Mouse (Mus musculus) liver, embryonic 14.5 days (tissue): ENCODE measurements around the gene Pbx2. TPM values are rescaled to one million over a fixed set of nuclear protein-coding genes. Genes with fewer than 3 reads are reported as not detected.

ENCODE experiments used
- ATAC-seq: fragments of 200-750 bp; cut with Nextera tagmentation; 2 replicates; pipeline ENCODE4 v1.8.0; 2017; ENCODE audit warnings: moderate number of reproducible peaks, mild to moderate bottlenecking, moderate library complexity; ENCODE audit not compliant: insufficient read depth
- DNase-seq, 3 experiments: peaks; one replicate each; pipeline ENCODE4 v3.0.0-alpha.2; 2012 to 2013; ENCODE audit warnings: low read depth in 3 of 3, low spot score in 3 of 3
- H3K27ac ChIP-seq: fragments of 300-500 bp; sonication (generic); 2 replicates; pipeline ENCODE4 v1.5.1; 2014; ENCODE audit warnings: moderate library complexity, mild to moderate bottlenecking, control low read depth, inconsistent platforms
- H3K27me3 ChIP-seq: fragments of 300-500 bp; sonication (generic); 2 replicates; pipeline ENCODE4 v1.6.1; 2014; ENCODE audit warnings: mild to moderate bottlenecking, low read length, moderate library complexity; ENCODE audit not compliant: control insufficient read depth, insufficient read depth
- H3K36me3 ChIP-seq: fragments of 300-500 bp; sonication (generic); replicated peaks from 2 replicates; pipeline ENCODE4 v1.6.1; 2014; ENCODE audit warnings: low read depth; ENCODE audit not compliant: control insufficient read depth, insufficient read depth
- H3K4me1 ChIP-seq, 2 experiments: fragments of 200-500 bp in 1 of 2; fragments of 300-500 bp in 1 of 2; sonication (generic) in 1 of 2; replicated peaks; 2 replicates each; pipeline ENCODE4 v1.6.1; 2012 to 2014; ENCODE audit warnings: antibody characterized with exemption in 1 of 2, inconsistent platforms in 1 of 2, low read length in 1 of 2; ENCODE audit not compliant: control insufficient read depth in 2 of 2, insufficient read depth in 2 of 2
- H3K4me2 ChIP-seq: fragments of 300-500 bp; sonication (generic); 2 replicates; pipeline ENCODE4 v1.6.1; 2014; ENCODE audit warnings: low read depth, mild to moderate bottlenecking, control low read depth, moderate library complexity
- H3K4me3 ChIP-seq, 2 experiments: fragments of 200-500 bp in 1 of 2; fragments of 300-500 bp in 1 of 2; sonication (generic) in 1 of 2; 2 replicates each; pipeline ENCODE4 v1.5.1; 2012 to 2014; ENCODE audit warnings: low read depth in 2 of 2, low read length in 2 of 2, mild to moderate bottlenecking in 2 of 2, control low read depth in 1 of 2, inconsistent platforms in 1 of 2, moderate library complexity in 1 of 2; ENCODE audit not compliant: insufficient read depth in 1 of 2
- H3K9ac ChIP-seq: fragments of 300-500 bp; sonication (generic); replicated peaks from 2 replicates; pipeline ENCODE4 v1.6.1; 2014; ENCODE audit warnings: mild to moderate bottlenecking, control low read depth, moderate library complexity
- H3K9me3 ChIP-seq: fragments of 300-500 bp; sonication (generic); 2 replicates; pipeline ENCODE4 v1.6.1; 2016; ENCODE audit warnings: low read length, mixed read lengths; ENCODE audit not compliant: control insufficient read depth
- CTCF ChIP-seq: IDR thresholded peaks from 2 replicates; pipeline ENCODE4 v1.5.1; 2016; ENCODE audit warnings: antibody characterized with exemption, low read depth, control low read depth
- EP300 ChIP-seq: IDR thresholded peaks from 2 replicates; pipeline ENCODE4 v1.6.1; 2016; ENCODE audit warnings: antibody characterized with exemption, low read depth
- WGBS: fragments of 180-500 bp; shearing (Covaris S2); extraction: QIAGEN DNeasy Blood & Tissue Kit; methylation state at CpG from one replicate; pipeline ENCODE4 v1.1.7; 2014; ENCODE audit not compliant: insufficient replicate concordance; 5-methylcytosine and 5-hydroxymethylcytosine counted together
- polyA plus RNA-seq, 2 experiments: library from polyadenylated mRNA; depleted of rRNA in 1 of 2; stranded (reverse) in 1 of 2; unstranded in 1 of 2; fragments of >200 nt; fragmentation: Nextera tagmentation in 1 of 2; extraction: Ambion mirVana in 1 of 2; gene quantifications; 2 replicates each; pipeline versions ENCODE4 v1.2.1 to v1.2.3; 2012 to 2014

The Pbx2 gene
- polyA plus RNA-seq, 2 experiments, result 2.7 to 22.7 TPM

DNA sequence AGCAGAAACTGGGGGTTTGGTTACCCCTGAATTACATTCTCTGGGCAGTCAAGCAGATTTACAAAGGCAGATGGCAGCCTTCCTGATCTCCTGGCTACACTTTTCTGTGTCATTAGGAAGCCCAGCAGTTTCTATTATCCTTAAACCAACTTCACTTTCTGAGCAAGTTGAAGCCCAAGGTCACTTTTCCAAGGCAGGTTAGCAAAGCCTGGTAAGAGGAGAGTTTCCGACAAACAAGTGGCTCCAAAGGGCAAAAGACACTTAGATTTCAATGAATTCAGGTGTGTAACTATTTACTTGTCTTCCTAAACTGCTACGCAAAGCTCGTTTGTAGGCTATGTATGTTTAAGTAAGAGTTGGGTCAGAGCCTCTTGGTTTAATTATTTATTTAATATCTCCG, 52.3 kb downstream of the Pbx2 start:
- no peaks in the 10 kb centered on the region; the same call in 1 of the 2 replicates for H3K27me3 ChIP-seq
- no peak for ATAC-seq
- H3K4me2 ChIP-seq, result no peak overlapping the region
- no peak overlapping the region for H3K27ac ChIP-seq
- H3K9ac ChIP-seq, result no peak overlapping the region
- no peaks in the 10 kb centered on the region for H3K36me3 ChIP-seq
- no peak for TF ChIP-seq EP300
- H3K4me3 ChIP-seq, result no peak overlapping the region
- peaks cover 13 to 26% of the 10 kb centered on the region in 2 experiments for H3K4me1 ChIP-seq
- 67% methylated on average over 4 of the region's 4 CpGs for WGBS
- no peaks in the 10 kb centered on the region for H3K9me3 ChIP-seq
- no peak for DNase-seq

DNA sequence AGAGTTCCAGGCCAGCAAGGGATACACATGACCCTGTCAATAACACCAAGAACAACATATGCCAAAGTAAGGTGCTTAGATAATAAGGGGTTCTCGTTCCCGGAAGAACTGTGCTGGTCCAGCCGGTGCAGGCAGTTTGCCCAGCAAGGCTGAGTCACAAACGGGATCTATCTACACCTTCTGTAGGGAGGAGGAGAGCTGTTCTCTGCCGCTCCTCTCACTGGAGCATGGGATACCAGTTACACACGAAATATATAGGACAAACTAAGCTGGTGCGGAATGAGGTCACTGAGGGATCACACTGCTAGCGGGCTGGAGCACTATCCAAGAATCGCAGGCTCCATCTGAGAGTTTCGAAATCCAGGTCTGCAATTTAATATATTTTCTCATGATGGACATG, 52.9 kb downstream of the Pbx2 start:
- no peak for ATAC-seq

DNA sequence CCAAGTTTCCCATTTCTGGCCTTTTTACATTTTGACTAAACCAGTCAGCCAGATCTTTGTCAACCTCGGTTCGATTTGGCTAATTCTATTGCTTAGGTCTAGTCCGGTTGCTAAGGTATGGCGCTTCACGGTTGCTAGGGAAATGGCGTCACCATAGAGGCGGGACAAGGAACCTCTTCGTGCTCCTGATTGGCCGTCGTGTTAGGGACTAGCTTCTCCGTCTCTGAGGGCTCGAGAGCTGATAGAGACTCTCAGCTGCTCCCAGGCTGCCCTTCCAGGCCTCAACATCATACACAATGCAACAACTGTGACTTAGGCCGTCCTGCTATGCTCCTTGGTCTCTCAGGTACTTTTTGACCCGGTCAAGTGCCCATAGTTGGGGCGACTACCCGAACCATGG, 53.5 kb downstream of the Pbx2 start, which contains the start of gene Fkbpl:
Fkbpl (plus strand) TSS at position 157 of the 400 bp plus-strand sequence.
- no peaks in the 10 kb centered on the region; the same call in 1 of the 2 replicates for H3K36me3 ChIP-seq
- no peak for TF ChIP-seq CTCF
- TF ChIP-seq EP300, result no peak

More for the DNA sequence above, 52.9 kb downstream of the Pbx2 start:
- whole genome bisulfite sequencing, result 64% methylated on average over 10 of the region's 10 CpGs
- Histone ChIP-seq H3K36me3 (no peaks in the 10 kb centered on the region; the same call in 1 of the 2 replicates), H3K4me2 (no peak overlapping the region), H3K4me3 (no peak overlapping the region), H3K9me3 (no peaks in the 10 kb centered on the region), H3K27ac (no peak overlapping the region), H3K9ac (no peak overlapping the region), H3K4me1 (peaks cover 13 to 26% of the 10 kb centered on the region in 2 experiments), H3K27me3 (no peaks in the 10 kb centered on the region; the same call in 1 of the 2 replicates)
- no peak for DNase-seq
- no peak for TF ChIP-seq EP300

DNA sequence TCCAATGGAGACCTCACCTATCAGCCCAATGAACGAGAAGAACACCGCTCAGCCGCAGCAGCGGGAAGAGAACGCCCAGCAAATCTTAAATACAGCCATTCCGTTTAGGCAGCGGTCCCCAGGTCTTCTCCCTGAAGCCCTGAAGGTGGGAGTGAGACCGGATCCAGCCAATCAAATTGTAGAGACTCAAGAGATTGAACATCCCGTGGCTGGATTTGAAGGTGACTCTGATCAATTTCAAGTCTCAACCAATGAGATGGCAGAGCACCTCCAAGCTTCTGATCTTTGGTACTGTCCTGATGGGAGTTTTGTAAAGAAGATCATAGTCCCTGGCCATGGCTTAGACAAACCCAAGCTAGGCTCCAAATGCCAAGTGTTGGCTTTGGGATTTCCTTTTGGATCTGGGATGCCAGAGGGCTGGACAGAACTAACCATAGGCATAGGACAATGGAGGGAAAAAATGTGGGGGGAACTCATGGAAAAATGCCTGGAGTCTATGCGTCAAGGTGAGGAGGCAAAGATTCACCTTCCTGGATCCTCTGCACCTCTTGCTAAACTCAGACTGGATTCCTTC, 54.3 kb downstream of the Pbx2 start:
- DNase-seq (peak in 2 of 3 experiments; percentile 24 to 27), ATAC-seq (no peak)
- Histone ChIP-seq H3K36me3 (no peaks in the 10 kb centered on the region; the same call in 1 of the 2 replicates), H3K27ac (peak overlapping the region; percentile 57; the same call in 1 of the 2 replicates), H3K9me3 (no peaks in the 10 kb centered on the region), H3K27me3 (no peaks in the 10 kb centered on the region; the same call in 1 of the 2 replicates), H3K4me1 (peaks cover 13 to 26% of the 10 kb centered on the region in 2 experiments), H3K4me2 (peak overlapping the region; percentile 72), H3K4me3 (peak overlapping the region; percentile 58 to 90), H3K9ac (peak overlapping the region; percentile 61)
- TF ChIP-seq EP300, result no peak
- TF ChIP-seq CTCF, result no peak
- 45% methylated on average over 10 of the region's 10 CpGs for WGBS

More for the DNA sequence above, 53.5 kb downstream of the Pbx2 start, which contains the start of gene Fkbpl:
- WGBS, result under 1% methylated on average over 16 of the region's 16 CpGs
- H3K9me3 ChIP-seq, result no peaks in the 10 kb centered on the region
- H3K9ac ChIP-seq, result peak within 1 kb of the TSS; percentile 61
- H3K4me2 ChIP-seq, result peak within 1 kb of the TSS; percentile 72
- H3K4me3 ChIP-seq, result peak within 1 kb of the TSS; percentile 58 to 90
- peak; percentile 92 to 94 (median 93) for DNase-seq
- no peaks in the 10 kb centered on the region; the same call in 1 of the 2 replicates for H3K27me3 ChIP-seq
- peak; percentile 51 for ATAC-seq
- peaks cover 13 to 26% of the 10 kb centered on the region in 2 experiments for H3K4me1 ChIP-seq
- peak within 1 kb of the TSS; percentile 57 for H3K27ac ChIP-seq

DNA sequence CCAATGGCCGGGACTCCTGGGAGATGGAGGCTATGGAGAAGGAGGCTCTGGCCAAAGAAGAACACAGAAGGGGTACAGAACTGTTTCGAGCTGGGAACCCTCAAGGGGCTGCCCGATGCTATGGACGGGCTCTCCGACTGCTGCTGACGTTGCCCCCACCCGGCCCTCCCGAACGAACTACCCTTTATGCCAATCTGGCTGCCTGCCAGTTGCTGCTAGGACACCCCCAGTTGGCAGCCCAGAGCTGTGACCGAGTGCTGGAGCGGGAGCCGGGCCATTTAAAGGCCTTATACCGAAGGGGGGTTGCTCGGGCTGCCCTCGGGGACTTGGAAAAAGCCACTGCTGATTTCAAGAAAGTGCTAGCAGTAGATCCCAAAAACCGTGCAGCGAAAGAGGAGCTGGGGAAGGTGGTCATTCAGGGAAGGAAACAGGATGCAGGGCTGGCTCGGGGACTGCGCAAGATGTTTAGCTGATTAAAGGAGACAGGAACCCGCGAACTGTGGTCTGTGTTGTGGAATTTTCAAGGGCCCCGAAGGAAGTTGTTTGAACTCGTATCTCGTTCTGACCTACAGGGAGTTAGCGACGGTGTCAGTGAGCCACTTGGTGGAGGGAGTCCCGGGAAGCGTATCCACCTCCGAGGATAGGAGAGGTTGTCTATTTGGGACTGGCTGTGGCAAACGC, 54.9 kb downstream of the Pbx2 start:
- H3K4me1 ChIP-seq, result peaks cover 13 to 26% of the 10 kb centered on the region in 2 experiments
- peak overlapping the region; percentile 72 for H3K4me2 ChIP-seq
- H3K36me3 ChIP-seq, result no peaks in the 10 kb centered on the region; the same call in 1 of the 2 replicates
- no peak overlapping the region for H3K27ac ChIP-seq
- DNase-seq, result no peak
- TF ChIP-seq CTCF (no peak), EP300 (no peak)
- H3K9me3 ChIP-seq, result no peaks in the 10 kb centered on the region
- ATAC-seq, result no peak
- 59% methylated on average over 30 of the region's 30 CpGs for WGBS
- H3K9ac ChIP-seq, result no peak overlapping the region
- no peaks in the 10 kb centered on the region; the same call in 1 of the 2 replicates for H3K27me3 ChIP-seq
- H3K4me3 ChIP-seq, result peak overlapping the region in 1 of 2 experiments; percentile 17; a peak in 1 of 4 replicates

Other genes with a start within 250 kb of the Pbx2 start
- 0.01 and 0.03 TPM in 2 replicates for gene Btnl2, start 236.4 kb upstream of the Pbx2 start, polyA plus RNA-seq (2012; rRNA removed)
- gene Btnl2, start 236.4 kb upstream of the Pbx2 start, polyA plus RNA-seq (2014; fragmentation: Nextera tagmentation; extraction: Ambion mirVana), result not detected in 2 replicates
- gene Btnl1, start 214.1 kb upstream of the Pbx2 start, polyA plus RNA-seq (2012; rRNA removed), result not detected in 2 replicates
- not detected in 2 replicates for gene Btnl1, start 214.1 kb upstream of the Pbx2 start, polyA plus RNA-seq (2014; fragmentation: Nextera tagmentation; extraction: Ambion mirVana)
- gene BC051142, start 192.4 kb upstream of the Pbx2 start, polyA plus RNA-seq (2012; rRNA removed), result 0.03 and 0.17 TPM in 2 replicates
- gene BC051142, start 192.4 kb upstream of the Pbx2 start, polyA plus RNA-seq (2014; fragmentation: Nextera tagmentation; extraction: Ambion mirVana), result 0.08 and 0.66 TPM in 2 replicates
- gene Btnl4, start 113.9 kb upstream of the Pbx2 start, polyA plus RNA-seq (2012; rRNA removed), result not detected in 2 replicates
- gene Btnl4, start 113.9 kb upstream of the Pbx2 start, polyA plus RNA-seq (2014; fragmentation: Nextera tagmentation; extraction: Ambion mirVana), result not detected in 2 replicates
- gene Btnl6, start 73.9 kb upstream of the Pbx2 start, polyA plus RNA-seq (2012; rRNA removed), result not detected in 2 replicates
- gene Btnl6, start 73.9 kb upstream of the Pbx2 start, polyA plus RNA-seq (2014; fragmentation: Nextera tagmentation; extraction: Ambion mirVana), result not detected in 2 replicates
- 0.99 and 1.6 TPM in 2 replicates for gene Notch4, start 27.0 kb upstream of the Pbx2 start, polyA plus RNA-seq (2012; rRNA removed)
- 0.58 and 0.67 TPM in 2 replicates for gene Notch4, start 27.0 kb upstream of the Pbx2 start, polyA plus RNA-seq (2014; fragmentation: Nextera tagmentation; extraction: Ambion mirVana)
- 2.9 and 4.2 TPM in 2 replicates for gene Gpsm3, start 1.5 kb upstream of the Pbx2 start, polyA plus RNA-seq (2012; rRNA removed)
- gene Gpsm3, start 1.5 kb upstream of the Pbx2 start, polyA plus RNA-seq (2014; fragmentation: Nextera tagmentation; extraction: Ambion mirVana), result 8.1 and 9.8 TPM in 2 replicates
- 1.3 TPM in 2 replicates for gene Ager, start 6.6 kb downstream of the Pbx2 start, polyA plus RNA-seq (2012; rRNA removed)
- gene Ager, start 6.6 kb downstream of the Pbx2 start, polyA plus RNA-seq (2014; fragmentation: Nextera tagmentation; extraction: Ambion mirVana), result 0.41 and 0.53 TPM in 2 replicates
- gene Rnf5, start 12.4 kb downstream of the Pbx2 start, polyA plus RNA-seq (2012; rRNA removed), result 51.5 and 61.2 TPM in 2 replicates
- gene Rnf5, start 12.4 kb downstream of the Pbx2 start, polyA plus RNA-seq (2014; fragmentation: Nextera tagmentation; extraction: Ambion mirVana), result 59.6 and 66.4 TPM in 2 replicates
- gene Agpat1, start 13.0 kb downstream of the Pbx2 start, polyA plus RNA-seq (2012; rRNA removed), result 35.9 and 45.5 TPM in 2 replicates
- gene Agpat1, start 13.0 kb downstream of the Pbx2 start, polyA plus RNA-seq (2014; fragmentation: Nextera tagmentation; extraction: Ambion mirVana), result 19.0 and 21.4 TPM in 2 replicates
- gene Egfl8, start 24.7 kb downstream of the Pbx2 start, polyA plus RNA-seq (2012; rRNA removed), result 0.39 and 0.40 TPM in 2 replicates
- gene Egfl8, start 24.7 kb downstream of the Pbx2 start, polyA plus RNA-seq (2014; fragmentation: Nextera tagmentation; extraction: Ambion mirVana), result 0.10 and 0.27 TPM in 2 replicates
- gene Ppt2, start 37.2 kb downstream of the Pbx2 start, polyA plus RNA-seq (2012; rRNA removed), result 10.4 and 11.6 TPM in 2 replicates
- gene Ppt2, start 37.2 kb downstream of the Pbx2 start, polyA plus RNA-seq (2014; fragmentation: Nextera tagmentation; extraction: Ambion mirVana), result 10.5 and 12.9 TPM in 2 replicates
- gene Prrt1, start 38.3 kb downstream of the Pbx2 start, polyA plus RNA-seq (2012; rRNA removed), result 0.04 and 0.11 TPM in 2 replicates
- gene Prrt1, start 38.3 kb downstream of the Pbx2 start, polyA plus RNA-seq (2014; fragmentation: Nextera tagmentation; extraction: Ambion mirVana), result not detected in 2 replicates
- 0.47 and 1.6 TPM in 2 replicates for gene Fkbpl, start 53.5 kb downstream of the Pbx2 start, polyA plus RNA-seq (2012; rRNA removed)
- gene Fkbpl, start 53.5 kb downstream of the Pbx2 start, polyA plus RNA-seq (2014; fragmentation: Nextera tagmentation; extraction: Ambion mirVana), result 2.9 and 3.2 TPM in 2 replicates
- gene Atf6b, start 55.9 kb downstream of the Pbx2 start, polyA plus RNA-seq (2012; rRNA removed), result 15.5 and 16.6 TPM in 2 replicates
- gene Atf6b, start 55.9 kb downstream of the Pbx2 start, polyA plus RNA-seq (2014; fragmentation: Nextera tagmentation; extraction: Ambion mirVana), result 11.3 and 12.6 TPM in 2 replicates
- 0.17 and 0.21 TPM in 2 replicates for gene Tnxb, start 79.3 kb downstream of the Pbx2 start, polyA plus RNA-seq (2012; rRNA removed)
- gene Tnxb, start 79.3 kb downstream of the Pbx2 start, polyA plus RNA-seq (2014; fragmentation: Nextera tagmentation; extraction: Ambion mirVana), result 0.10 and 0.13 TPM in 2 replicates
- 2.6 and 2.9 TPM in 2 replicates for gene C4b, start 152.6 kb downstream of the Pbx2 start, polyA plus RNA-seq (2012; rRNA removed)
- 3.4 and 4.8 TPM in 2 replicates for gene C4b, start 152.6 kb downstream of the Pbx2 start, polyA plus RNA-seq (2014; fragmentation: Nextera tagmentation; extraction: Ambion mirVana)
- 0.02 TPM in 1 of 2 replicates, not detected in the other for gene Cyp21a1, start 213.3 kb downstream of the Pbx2 start, polyA plus RNA-seq (2012; rRNA removed)
- not detected in 2 replicates for gene Cyp21a1, start 213.3 kb downstream of the Pbx2 start, polyA plus RNA-seq (2014; fragmentation: Nextera tagmentation; extraction: Ambion mirVana)
- gene Stk19, start 245.7 kb downstream of the Pbx2 start, polyA plus RNA-seq (2012; rRNA removed), result 12.8 and 14.8 TPM in 2 replicates
- 10.6 and 13.3 TPM in 2 replicates for gene Stk19, start 245.7 kb downstream of the Pbx2 start, polyA plus RNA-seq (2014; fragmentation: Nextera tagmentation; extraction: Ambion mirVana)
- 27.7 and 30.6 TPM in 2 replicates for gene Dxo, start 245.8 kb downstream of the Pbx2 start, polyA plus RNA-seq (2012; rRNA removed)
- gene Dxo, start 245.8 kb downstream of the Pbx2 start, polyA plus RNA-seq (2014; fragmentation: Nextera tagmentation; extraction: Ambion mirVana), result 24.0 and 28.1 TPM in 2 replicates